Mouse (Mus musculus): ENCODE results near the gene Spns3.

DNA sequence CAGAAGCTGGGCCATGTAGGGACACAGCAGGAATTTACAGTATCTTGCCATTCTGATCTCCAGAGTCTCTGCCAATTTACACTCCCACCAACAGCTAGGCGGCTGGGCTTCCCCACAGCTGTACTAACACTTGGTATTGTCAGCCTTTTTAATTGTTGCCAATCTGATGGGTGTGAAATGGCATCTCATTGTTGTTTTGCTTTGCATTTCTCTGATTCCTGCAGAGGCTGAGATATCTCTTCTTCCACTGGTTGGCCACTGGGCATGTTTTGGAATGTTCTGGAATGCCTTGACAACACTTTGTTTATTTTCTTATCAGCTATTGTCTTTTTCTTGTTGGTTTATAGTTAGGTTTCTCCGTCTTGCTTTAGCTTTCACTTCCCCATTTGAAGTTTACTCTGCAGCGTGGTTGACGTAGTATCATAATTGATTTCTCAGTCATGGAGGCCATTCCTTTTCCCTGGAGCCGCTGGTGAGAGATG lies 88.8 kb downstream of the Spns3 start:
- TF ChIP-seq POLR2A (IDR thresholded peaks at IDR 0.05; ENCODE audit: insufficient read length, low read depth) = no peak
- TF ChIP-seq MAX (IDR thresholded peaks at IDR 0.05; ENCODE audit: low read depth) = no peak
- no peak for TF ChIP-seq TCF3 (IDR thresholded peaks at IDR 0.05; ENCODE audit: insufficient read length, low read depth)
- no peak for TF ChIP-seq TCF12 (IDR thresholded peaks at IDR 0.05; ENCODE audit: insufficient read depth, poor library complexity, severe bottlenecking)
- no peak for TF ChIP-seq USF1 (IDR thresholded peaks at IDR 0.05; ENCODE audit: low read depth)
- TF ChIP-seq E2F4 (IDR thresholded peaks at IDR 0.05; ENCODE audit: insufficient read depth) = no peak
- TF ChIP-seq MYOG (IDR thresholded peaks at IDR 0.05; ENCODE audit: control insufficient read depth in 1 of 3, insufficient read depth in 1 of 3, insufficient read length in 2 of 3, low read depth in 2 of 3) = no peak
- no peak for TF ChIP-seq MYOD1 (IDR thresholded peaks at IDR 0.05; ENCODE audit: control insufficient read depth in 1 of 3, insufficient read length in 2 of 3, low read depth in 2 of 3)
- no peak for TF ChIP-seq POLR2AphosphoS2 (IDR thresholded peaks at IDR 0.05; ENCODE audit: insufficient read length, low read depth)

Data from myocyte (in vitro differentiated cells).